Mouse (Mus musculus): ENCODE data around the gene Coa7. TPM values are rescaled to one million over a fixed set of nuclear protein-coding genes. Genes with fewer than 3 reads are reported as not detected.

The Coa7 gene
- polyA plus RNA-seq, 1 experiment from 2014 or later = 26.5 TPM

DNA sequence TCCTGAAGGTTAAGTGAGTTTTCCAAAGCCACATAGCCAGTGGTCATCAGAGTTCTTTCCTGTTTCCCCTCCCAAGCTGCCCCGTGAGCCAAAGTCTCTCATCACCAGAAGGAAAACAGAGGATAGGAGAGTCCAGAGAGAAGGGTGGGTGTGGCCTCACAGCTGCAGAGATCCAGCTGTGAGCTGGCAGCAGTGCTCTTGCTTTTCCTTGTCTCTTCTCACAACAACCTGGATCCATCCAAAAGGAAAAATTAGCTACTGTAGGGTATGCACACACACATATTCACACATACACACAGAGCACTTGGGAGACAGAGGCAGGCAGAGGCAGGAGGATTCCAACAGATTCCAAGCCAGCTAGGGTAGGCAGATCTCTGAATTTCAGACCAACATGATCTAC is 58.1 kb downstream of the Coa7 start:
- Histone ChIP-seq H3K27ac (no peak overlapping the region), H3K4me3 (ENCODE audit: inconsistent target) (no peak overlapping the region), H3K36me3 (ENCODE audit: inconsistent target) (no peaks in the 10 kb centered on the region), H3K79me2 (ENCODE audit: inconsistent target) (no peaks in the 10 kb centered on the region)
- whole genome bisulfite sequencing (ENCODE audit: missing documents) = 67% methylated on average over 1 of the region's 1 CpGs

GRCm38 (mm10) chr4:108387106-108387505 is 59.2 kb downstream of the Coa7 start:
- Histone ChIP-seq H3K27ac (no peak overlapping the region), H3K4me3 (ENCODE audit: inconsistent target) (no peak overlapping the region), H3K79me2 (ENCODE audit: inconsistent target) (no peaks in the 10 kb centered on the region), H3K36me3 (ENCODE audit: inconsistent target) (no peaks in the 10 kb centered on the region)
- 67% methylated on average over 4 of the region's 4 CpGs for WGBS (ENCODE audit: missing documents)

DNA sequence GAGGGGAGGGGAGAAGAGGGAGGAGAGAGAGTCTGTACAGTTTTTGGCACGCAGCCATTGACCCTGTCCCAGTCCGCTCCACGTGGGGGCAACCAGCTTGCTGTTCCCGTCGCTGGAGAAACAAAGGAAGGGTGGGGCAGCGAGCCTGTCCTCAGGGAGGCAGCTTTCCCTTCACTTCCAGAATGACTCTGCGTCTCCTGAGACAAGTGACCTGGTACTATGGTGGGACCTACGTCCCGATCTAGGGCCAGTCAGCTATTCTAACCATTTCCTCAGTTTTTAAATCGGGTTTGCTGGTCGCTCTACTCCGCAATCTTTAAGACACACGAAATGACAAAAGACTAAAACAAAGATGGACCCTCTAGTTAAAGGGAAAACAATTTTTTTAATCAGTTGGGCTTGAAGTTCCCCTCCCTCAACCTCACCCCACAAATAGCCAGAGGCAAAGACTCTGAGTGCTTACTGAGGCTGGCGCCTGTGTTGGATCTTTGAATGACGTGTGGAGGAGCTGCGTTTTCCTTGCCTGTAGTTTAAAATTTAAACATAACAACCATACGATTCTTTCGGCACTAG is 59.8 kb downstream of the Coa7 start:
- H3K27ac ChIP-seq = no peak overlapping the region
- no peaks in the 10 kb centered on the region for H3K36me3 ChIP-seq (ENCODE audit: inconsistent target)
- 5% methylated on average over 18 of the region's 18 CpGs for WGBS (ENCODE audit: missing documents)
- peak overlapping the region; percentile 19; the same call in 1 of the 2 replicates for H3K4me3 ChIP-seq (ENCODE audit: inconsistent target)
- H3K79me2 ChIP-seq (ENCODE audit: inconsistent target) = no peaks in the 10 kb centered on the region

DNA sequence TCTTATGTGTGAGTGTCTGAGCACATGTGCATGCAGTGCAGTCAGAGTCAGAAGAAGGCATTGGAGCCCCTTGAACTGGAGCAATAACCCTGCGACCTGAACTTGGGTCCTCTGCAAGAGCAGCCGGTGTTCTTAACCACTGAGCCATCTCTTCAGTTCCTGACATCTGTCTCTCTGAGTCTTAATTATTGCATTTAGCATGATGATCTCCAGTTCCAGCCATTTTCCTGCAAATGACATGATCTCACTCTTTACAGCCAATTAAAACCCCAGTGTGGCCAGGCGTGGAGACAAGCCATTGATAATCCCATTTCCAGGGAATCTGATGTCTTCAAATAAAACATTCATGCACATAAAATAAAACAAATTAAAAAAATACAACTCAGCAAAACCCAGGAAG is 60.8 kb downstream of the Coa7 start:
- H3K79me2 ChIP-seq (ENCODE audit: inconsistent target) = no peaks in the 10 kb centered on the region
- H3K4me3 ChIP-seq (ENCODE audit: inconsistent target) = no peak overlapping the region
- 100% methylated on average over 3 of the region's 3 CpGs for WGBS (ENCODE audit: missing documents)
- no peak overlapping the region for H3K27ac ChIP-seq
- no peaks in the 10 kb centered on the region for H3K36me3 ChIP-seq (ENCODE audit: inconsistent target)

DNA sequence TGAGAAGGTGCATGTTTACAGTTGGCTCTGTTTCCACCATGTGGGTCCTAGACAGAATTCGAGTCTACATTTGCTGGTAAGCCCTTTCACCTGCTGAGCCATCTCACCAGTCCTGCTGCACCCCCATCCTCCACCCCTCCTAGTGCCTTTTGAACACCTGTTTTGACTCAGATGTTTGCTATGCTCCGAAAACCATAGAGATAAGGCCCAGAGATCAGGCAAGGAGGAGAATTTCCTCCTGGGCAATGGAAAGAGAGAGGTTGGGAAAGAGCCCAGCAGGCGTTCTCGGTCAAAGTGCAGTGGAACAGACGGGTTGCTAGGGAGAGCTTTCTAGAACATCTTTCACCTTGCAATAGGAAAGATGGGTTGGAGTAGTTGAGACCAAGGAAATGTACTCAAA is 63.2 kb downstream of the Coa7 start:
- WGBS (ENCODE audit: missing documents) = 92% methylated on average over 5 of the region's 5 CpGs
- H3K36me3 ChIP-seq (ENCODE audit: inconsistent target) = no peaks in the 10 kb centered on the region
- H3K79me2 ChIP-seq (ENCODE audit: inconsistent target) = no peaks in the 10 kb centered on the region
- no peak overlapping the region for H3K4me3 ChIP-seq (ENCODE audit: inconsistent target)
- H3K27ac ChIP-seq = no peak overlapping the region

Other genes starting within 250 kb of the Coa7 start
- not detected in 3 replicates for gene Podn, start 231.7 kb upstream of the Coa7 start, polyA plus RNA-seq (2018)
- 200 to 307 TPM (median 256 TPM) in 3 replicates for gene Scp2, start 183.1 kb upstream of the Coa7 start, polyA plus RNA-seq (2018)
- gene Echdc2, start 162.7 kb upstream of the Coa7 start, polyA plus RNA-seq (2018) = not detected in 3 replicates
- gene Zyg11a, start 110.1 kb upstream of the Coa7 start, polyA plus RNA-seq (2018) = not detected in 3 replicates
- gene Zyg11b, start 27.0 kb upstream of the Coa7 start, polyA plus RNA-seq (2018) = 12.8 to 14.9 TPM (median 13.4 TPM) in 3 replicates
- gene Shisal2a, start 55.2 kb downstream of the Coa7 start, polyA plus RNA-seq (2018) = not detected in 3 replicates
- gene Gpx7, start 78.8 kb downstream of the Coa7 start, polyA plus RNA-seq (2018) = 0.18 to 0.41 TPM (median 0.22 TPM) in 3 replicates
- gene Tut4, start 131.3 kb downstream of the Coa7 start, polyA plus RNA-seq (2018) = 27.1 to 50.0 TPM (median 31.4 TPM) in 3 replicates